ENCODE assay signal across 24 mouse cellular contexts in the genomic region with DNA sequence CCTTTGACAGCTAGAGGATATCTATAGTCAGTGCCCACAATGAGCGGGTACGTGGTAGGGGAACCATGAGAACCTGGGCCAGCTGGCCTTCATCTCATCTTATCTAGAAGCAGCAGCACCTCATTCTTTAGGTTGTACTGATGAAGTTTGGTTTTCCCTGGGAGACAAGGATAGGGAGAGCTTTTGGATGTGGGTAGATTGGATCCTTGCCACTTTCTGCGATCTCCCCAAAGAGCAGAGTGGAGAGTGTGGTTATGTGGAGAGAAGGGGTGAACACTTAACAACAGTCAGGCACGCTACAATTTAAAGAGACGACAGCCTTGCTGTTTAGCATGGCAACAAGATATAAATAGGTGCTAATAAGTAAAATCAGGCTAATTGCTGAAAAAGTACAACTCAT.
"Had no signal": no experiment of that assay in that cellular context is flagged by ENCODE, and none has a peak within 500 bp of the region (broad histone marks: within the 10 kb centered on the region; RNA-seq: fewer than 3 reads in every experiment).

No protein-coding gene starts in this region.

- H3K9ac ChIP-seq: heart, embryonic 13.5 days; heart, embryonic 15.5 days; hindbrain, embryonic 13.5 days; hindbrain, embryonic 15.5 days; intestine, embryonic 15.5 days; limb, embryonic 13.5 days; limb, embryonic 15.5 days; liver, embryonic 12.5 days; liver, embryonic 14.5 days had no signal

- ATAC-seq: inflammation-experienced regulatory T-cells, adult 6 months; intestine, embryonic 15.5 days; intestine, postnatal 0 days; liver, embryonic 12.5 days had no signal

- H3K27me3 ChIP-seq: heart, embryonic 13.5 days; heart, embryonic 15.5 days; hindbrain, embryonic 13.5 days; hindbrain, embryonic 15.5 days; intestine, embryonic 15.5 days; limb, embryonic 13.5 days; limb, embryonic 15.5 days; liver, embryonic 12.5 days had no signal

- DNase-seq: gastrocnemius, postnatal 14 days; gastrocnemius, postnatal 36 days; heart, adult 18-20 months; heart, postnatal 14 days; heart, postnatal 36 days; kidney, adult 18-20 months; kidney, adult 8-10 months; kidney, postnatal 10 days; kidney, postnatal 36 days; layer of hippocampus, adult 9-11 months; layer of hippocampus, postnatal 36 days; left cerebral cortex, postnatal 4 days had no signal

- H3K4me2 ChIP-seq: heart, embryonic 11.5 days; heart, embryonic 13.5 days; heart, embryonic 15.5 days; hindbrain, embryonic 13.5 days; hindbrain, embryonic 15.5 days; intestine, embryonic 15.5 days; limb, embryonic 13.5 days; limb, embryonic 15.5 days; liver, embryonic 12.5 days had no signal

- H3K27ac ChIP-seq: heart, embryonic 13.5 days; heart, embryonic 15.5 days; hindbrain, embryonic 13.5 days; hindbrain, embryonic 15.5 days; intestine, embryonic 15.5 days; limb, embryonic 13.5 days; limb, embryonic 15.5 days; liver, embryonic 12.5 days; liver, embryonic 14.5 days had no signal

- H3K36me3 ChIP-seq: heart, embryonic 13.5 days; heart, embryonic 15.5 days; hindbrain, embryonic 13.5 days; hindbrain, embryonic 15.5 days; intestine, embryonic 15.5 days; limb, embryonic 13.5 days; limb, embryonic 15.5 days; liver, embryonic 12.5 days had no signal

- H3K4me1 ChIP-seq: hindbrain, embryonic 13.5 days; hindbrain, embryonic 15.5 days; intestine, embryonic 15.5 days; liver, embryonic 12.5 days had no signal

- H3K4me3 ChIP-seq: heart, embryonic 13.5 days; heart, embryonic 15.5 days; hindbrain, embryonic 13.5 days; hindbrain, embryonic 15.5 days; intestine, embryonic 15.5 days; limb, embryonic 13.5 days; limb, embryonic 15.5 days; liver, embryonic 12.5 days had no signal

- H3K9me3 ChIP-seq: heart, embryonic 13.5 days; heart, embryonic 15.5 days; hindbrain, embryonic 13.5 days; hindbrain, embryonic 15.5 days; intestine, embryonic 15.5 days; limb, embryonic 13.5 days; limb, embryonic 15.5 days; liver, embryonic 12.5 days had no signal
